Mouse (Mus musculus) liver, embryonic 12.5 days (tissue): Measurements from ENCODE around the gene Olfm2. TPM values are rescaled to one million over a fixed set of nuclear protein-coding genes. Genes with fewer than 3 reads are reported as not detected.

ENCODE experiments used
- ATAC-seq: fragments of 200-750 bp; cut with Nextera tagmentation; 2 replicates; pipeline ENCODE4 v1.8.0; 2017; ENCODE audit warnings: moderate number of reproducible peaks, mild to moderate bottlenecking, moderate library complexity
- H3K27ac ChIP-seq: fragments of 300-500 bp; sonication (generic); 2 replicates; pipeline ENCODE4 v1.5.1; 2016; ENCODE audit warnings: mild to moderate bottlenecking
- H3K27me3 ChIP-seq: fragments of 300-500 bp; sonication (generic); replicated peaks from 2 replicates; pipeline ENCODE4 v1.6.1; 2016; ENCODE audit warnings: mild to moderate bottlenecking, moderate library complexity
- H3K36me3 ChIP-seq: fragments of 300-500 bp; sonication (generic); 2 replicates; pipeline ENCODE4 v1.6.1; 2016; ENCODE audit warnings: mild to moderate bottlenecking, moderate library complexity
- H3K4me1 ChIP-seq: fragments of 300-500 bp; sonication (generic); 2 replicates; pipeline ENCODE4 v1.6.1; 2016
- H3K4me2 ChIP-seq: fragments of 300-500 bp; sonication (generic); 2 replicates; pipeline ENCODE4 v1.6.1; 2016; ENCODE audit warnings: mild to moderate bottlenecking, moderate library complexity
- H3K4me3 ChIP-seq: fragments of 300-500 bp; sonication (generic); 2 replicates; pipeline ENCODE4 v1.5.1; 2016; ENCODE audit warnings: mild to moderate bottlenecking, moderate library complexity
- H3K9ac ChIP-seq: fragments of 300-500 bp; sonication (generic); 2 replicates; pipeline ENCODE4 v1.6.1; 2016; ENCODE audit warnings: mild to moderate bottlenecking, moderate library complexity
- H3K9me3 ChIP-seq: fragments of 300-500 bp; sonication (generic); replicated peaks from 2 replicates; pipeline ENCODE4 v1.6.1; 2016; ENCODE audit warnings: mild to moderate bottlenecking, moderate library complexity
- WGBS: fragments of 180-500 bp; shearing (Covaris S2); methylation state at CpG from one replicate; pipeline ENCODE4 v1.1.7; 2016; ENCODE audit not compliant: insufficient replicate concordance; 5-methylcytosine and 5-hydroxymethylcytosine counted together
- polyA plus RNA-seq: library from polyadenylated mRNA; unstranded; fragments of >200 nt; fragmentation: Nextera tagmentation; extraction: Ambion mirVana; gene quantifications from 2 replicates; pipeline ENCODE4 v1.2.1, GENCODE M21; 2016

Gene Olfm2
- 0.28 and 0.32 TPM in 2 replicates for polyA plus RNA-seq

- H3K4me3 ChIP-seq: peak within 1 kb of the TSS; percentile 46
- peaks cover 37% of the 10 kb centered on the region for H3K4me1 ChIP-seq
- H3K36me3 ChIP-seq: no peaks in the 10 kb centered on the region
- no peaks in the 10 kb centered on the region for H3K9me3 ChIP-seq
- H3K27me3 ChIP-seq: peaks cover 84% of the 10 kb centered on the region
- H3K27ac ChIP-seq: no peak within 1 kb of the TSS
- peak within 1 kb of the TSS; percentile 72 for H3K4me2 ChIP-seq
- ATAC-seq: peak; percentile 30; the same call in 1 of the 2 replicates
- under 1% methylated on average over 22 of the region's 50 CpGs for WGBS
- H3K9ac ChIP-seq: peak within 1 kb of the TSS; percentile 22; the same call in 1 of the 2 replicates
Measured at GRCm38 (mm10) chr9:20746017-20746660, at the start of gene Olfm2. Gene Olfm2 (minus strand): TSS chr9:20746349.

GRCm38 (mm10) chr9:20794108-20794806, 48.1 kb upstream of the Olfm2 start:
- Histone ChIP-seq H3K9me3 (no peaks in the 10 kb centered on the region), H3K36me3 (no peaks in the 10 kb centered on the region), H3K4me1 (peaks cover 9% of the 10 kb centered on the region), H3K4me2 (no peak overlapping the region), H3K27me3 (peaks cover 21% of the 10 kb centered on the region), H3K27ac (no peak overlapping the region), H3K4me3 (no peak overlapping the region), H3K9ac (no peak overlapping the region)
- WGBS: 18% methylated on average over 7 of the region's 7 CpGs
- no peak for ATAC-seq

GRCm38 (mm10) chr9:20790345-20790744, 44.2 kb upstream of the Olfm2 start:
- Histone ChIP-seq H3K4me1 (peaks cover 9% of the 10 kb centered on the region), H3K4me2 (no peak overlapping the region), H3K4me3 (no peak overlapping the region), H3K9ac (no peak overlapping the region), H3K27ac (no peak overlapping the region), H3K36me3 (no peaks in the 10 kb centered on the region), H3K9me3 (no peaks in the 10 kb centered on the region), H3K27me3 (peaks cover 15% of the 10 kb centered on the region)
- 71% methylated on average over 3 of the region's 3 CpGs for WGBS
- no peak for ATAC-seq

- H3K27ac ChIP-seq: no peak overlapping the region
- H3K36me3 ChIP-seq: no peaks in the 10 kb centered on the region
- WGBS: 57% methylated on average over 3 of the region's 4 CpGs
- ATAC-seq: no peak
- H3K4me1 ChIP-seq: peaks cover 9% of the 10 kb centered on the region
- no peak overlapping the region for H3K4me3 ChIP-seq
- H3K9me3 ChIP-seq: no peaks in the 10 kb centered on the region
- no peak overlapping the region for H3K4me2 ChIP-seq
- H3K27me3 ChIP-seq: peaks cover 15% of the 10 kb centered on the region
- no peak overlapping the region for H3K9ac ChIP-seq
Measured at GRCm38 (mm10) chr9:20789651-20790050, 43.5 kb upstream of the Olfm2 start.

- no peak for ATAC-seq
- Histone ChIP-seq H3K9me3 (no peaks in the 10 kb centered on the region), H3K9ac (no peak overlapping the region), H3K36me3 (no peaks in the 10 kb centered on the region), H3K27ac (no peak overlapping the region), H3K4me3 (no peak overlapping the region), H3K27me3 (peaks cover 6% of the 10 kb centered on the region; the same call in 1 of the 2 replicates), H3K4me1 (no peaks in the 10 kb centered on the region), H3K4me2 (no peak overlapping the region)
- 67% methylated on average over 8 of the region's 8 CpGs for WGBS
Measured at GRCm38 (mm10) chr9:20787992-20788391, 41.8 kb upstream of the Olfm2 start.

GRCm38 (mm10) chr9:20785055-20785454, 38.9 kb upstream of the Olfm2 start:
- Histone ChIP-seq H3K4me3 (no peak overlapping the region), H3K4me1 (no peaks in the 10 kb centered on the region), H3K9ac (no peak overlapping the region), H3K4me2 (no peak overlapping the region), H3K27me3 (0 out of 2 replicates have a peak, but pooled peaks cover 6% of the 10 kb centered on the region), H3K27ac (no peak overlapping the region), H3K36me3 (no peaks in the 10 kb centered on the region), H3K9me3 (no peaks in the 10 kb centered on the region)
- 66% methylated on average over 6 of the region's 6 CpGs for WGBS
- no peak for ATAC-seq

- no peak overlapping the region for H3K27ac ChIP-seq
- H3K4me2 ChIP-seq: no peak overlapping the region
- 68% methylated on average over 3 of the region's 3 CpGs for WGBS
- no peaks in the 10 kb centered on the region for H3K27me3 ChIP-seq
- no peaks in the 10 kb centered on the region for H3K9me3 ChIP-seq
- no peak overlapping the region for H3K4me3 ChIP-seq
- no peak overlapping the region for H3K9ac ChIP-seq
- H3K4me1 ChIP-seq: no peaks in the 10 kb centered on the region
- H3K36me3 ChIP-seq: no peaks in the 10 kb centered on the region
- ATAC-seq: no peak
Measured at GRCm38 (mm10) chr9:20781286-20781685, 35.1 kb upstream of the Olfm2 start.

- no peak for ATAC-seq
- 16% methylated on average over 2 of the region's 2 CpGs for WGBS
- H3K9me3 ChIP-seq: no peaks in the 10 kb centered on the region
Measured at GRCm38 (mm10) chr9:20765274-20765673, 19.1 kb upstream of the Olfm2 start.

GRCm38 (mm10) chr9:20763099-20763498, 16.9 kb upstream of the Olfm2 start:
- Histone ChIP-seq H3K4me2 (no peak overlapping the region), H3K27me3 (peaks cover 70% of the 10 kb centered on the region), H3K36me3 (no peaks in the 10 kb centered on the region), H3K9me3 (no peaks in the 10 kb centered on the region), H3K9ac (no peak overlapping the region), H3K4me3 (no peak overlapping the region), H3K4me1 (peaks cover 13% of the 10 kb centered on the region), H3K27ac (no peak overlapping the region)
- WGBS: 73% methylated on average over 1 of the region's 1 CpGs
- ATAC-seq: no peak

More at GRCm38 (mm10) chr9:20765274-20765673, 19.1 kb upstream of the Olfm2 start:
- no peak overlapping the region for H3K4me3 ChIP-seq
- no peaks in the 10 kb centered on the region for H3K36me3 ChIP-seq
- no peak overlapping the region for H3K4me2 ChIP-seq
- H3K27me3 ChIP-seq: peaks cover 59% of the 10 kb centered on the region
- H3K27ac ChIP-seq: no peak overlapping the region
- H3K9ac ChIP-seq: no peak overlapping the region
- H3K4me1 ChIP-seq: peaks cover 9% of the 10 kb centered on the region

GRCm38 (mm10) chr9:20762197-20762961, 16.2 kb upstream of the Olfm2 start:
- no peak for ATAC-seq
- Histone ChIP-seq H3K27ac (no peak overlapping the region), H3K36me3 (no peaks in the 10 kb centered on the region), H3K4me1 (peaks cover 20% of the 10 kb centered on the region), H3K4me2 (no peak overlapping the region), H3K27me3 (peaks cover 68% of the 10 kb centered on the region), H3K9ac (no peak overlapping the region), H3K9me3 (no peaks in the 10 kb centered on the region), H3K4me3 (no peak overlapping the region)
- WGBS: 43% methylated on average over 7 of the region's 7 CpGs

GRCm38 (mm10) chr9:20761388-20761787, 15.2 kb upstream of the Olfm2 start:
- no peak overlapping the region for H3K9ac ChIP-seq
- no peak overlapping the region for H3K27ac ChIP-seq
- 43% methylated on average over 3 of the region's 3 CpGs for WGBS
- H3K4me3 ChIP-seq: no peak overlapping the region
- no peak overlapping the region for H3K4me2 ChIP-seq
- H3K27me3 ChIP-seq: peaks cover 59% of the 10 kb centered on the region
- no peak for ATAC-seq
- H3K36me3 ChIP-seq: no peaks in the 10 kb centered on the region
- H3K4me1 ChIP-seq: peaks cover 30% of the 10 kb centered on the region
- H3K9me3 ChIP-seq: no peaks in the 10 kb centered on the region

- ATAC-seq: no peak
- H3K9ac ChIP-seq: no peak overlapping the region
Measured at GRCm38 (mm10) chr9:20760813-20761212, 14.7 kb upstream of the Olfm2 start.

More at GRCm38 (mm10) chr9:20760813-20761212, 14.7 kb upstream of the Olfm2 start:
- Histone ChIP-seq H3K27me3 (peaks cover 54% of the 10 kb centered on the region), H3K4me2 (no peak overlapping the region), H3K36me3 (no peaks in the 10 kb centered on the region), H3K4me3 (no peak overlapping the region), H3K27ac (no peak overlapping the region), H3K9me3 (no peaks in the 10 kb centered on the region), H3K4me1 (peaks cover 36% of the 10 kb centered on the region)
- WGBS: 27% methylated on average over 12 of the region's 12 CpGs
